Mouse (Mus musculus): ENCODE data around the gene Baz2a. TPM values are rescaled to one million over a fixed set of nuclear protein-coding genes. Genes with fewer than 3 reads are reported as not detected.

Baz2a gene
- total RNA-seq, 2 experiments from 2014 or later, result 32.0 to 35.1 TPM

GRCm38 (mm10) chr10:128175302-128175701 is 83.9 kb downstream of the Baz2a start:
- no peak for DNase-seq (ENCODE audit: low spot score in 2 of 2)

- DNase-seq (ENCODE audit: low spot score in 2 of 2), result peak in 1 of 2 experiments; percentile 47
Measured at GRCm38 (mm10) chr10:128175996-128176755, 84.8 kb downstream of the Baz2a start.

- no peak for DNase-seq (ENCODE audit: low spot score in 2 of 2)
Measured at GRCm38 (mm10) chr10:128177316-128177715, 85.9 kb downstream of the Baz2a start.

Small RNA genes within 50 kb of the gene (microRNA-seq; reads per million reads assigned to microRNA genes)
- gene Mir677, result 15.1 to 89.3 reads per million in 2 experiments

Other genes starting within 250 kb of the Baz2a start
- not detected for gene Rdh19, start 241.6 kb upstream of the Baz2a start, total RNA-seq (2021)
- not detected for gene Rdh16f2, start 225.1 kb upstream of the Baz2a start, total RNA-seq (2021)
- gene Rdh7, start 202.8 kb upstream of the Baz2a start, total RNA-seq (2021), result not detected
- gene Sdr9c7, start 193.1 kb upstream of the Baz2a start, total RNA-seq (2021), result not detected
- gene Hsd17b6, start 84.0 kb upstream of the Baz2a start, total RNA-seq (2021), result not detected
- 1 to 10 TPM; 8.0 to 9.7 TPM for gene Prim1, start 76.4 kb upstream of the Baz2a start, total RNA-seq (2021)
- 100 to 1,000 TPM; 350 to 389 TPM for gene Naca, start 56.0 kb upstream of the Baz2a start, total RNA-seq (2021)
- 100 to 1,000 TPM; 166 to 168 TPM for gene Ptges3, start 32.6 kb upstream of the Baz2a start, total RNA-seq (2021)
- 1,000 to 10,000 TPM; 1,650 to 1,701 TPM for gene Atp5b, start 8.3 kb upstream of the Baz2a start, total RNA-seq (2021)
- 10 to 100 TPM; 11.3 to 16.1 TPM for gene Rbms2, start 88.7 kb downstream of the Baz2a start, total RNA-seq (2021)
- 10 to 100 TPM; 12.2 to 17.1 TPM for gene Gls2, start 102.9 kb downstream of the Baz2a start, total RNA-seq (2021)
- gene Spryd4, start 120.2 kb downstream of the Baz2a start, total RNA-seq (2021), result 10 to 100 TPM; 11.5 to 12.8 TPM
- not detected for gene Mip, start 134.3 kb downstream of the Baz2a start, total RNA-seq (2021)
- gene Timeless, start 140.5 kb downstream of the Baz2a start, total RNA-seq (2021), result 10 to 100 TPM in 1 of 2 experiments, 1 to 10 TPM in 1; 7.8 to 10.1 TPM
- not detected for gene Apon, start 162.5 kb downstream of the Baz2a start, total RNA-seq (2021)
- gene Apof, start 177.1 kb downstream of the Baz2a start, total RNA-seq (2021), result not detected
- gene Stat2, start 179.0 kb downstream of the Baz2a start, total RNA-seq (2021), result 10 to 100 TPM; 25.6 to 29.3 TPM
- under 1 TPM in 1 of 2 experiments, not detected in 1; 0.85 TPM for gene Il23a, start 207.2 kb downstream of the Baz2a start, total RNA-seq (2021)
- gene Pan2, start 211.8 kb downstream of the Baz2a start, total RNA-seq (2021), result 10 to 100 TPM; 15.5 to 15.8 TPM
- 10 to 100 TPM; 75.5 to 78.5 TPM for gene Cnpy2, start 230.9 kb downstream of the Baz2a start, total RNA-seq (2021)
- gene Cs, start 246.2 kb downstream of the Baz2a start, total RNA-seq (2021), result 100 to 1,000 TPM; 277 to 286 TPM

Measured in layer of hippocampus, postnatal 10 days (tissue).